Mouse (Mus musculus) gastrocnemius, postnatal 4 days (tissue): ENCODE data around the gene Tsx. TPM values are rescaled to one million over a fixed set of nuclear protein-coding genes. Genes with fewer than 3 reads are reported as not detected.

ENCODE experiments used
- total RNA-seq, 2 experiments: library from RNA; stranded (reverse); gene quantifications; 2 replicates each; pipeline ENCODE4 v1.2.3; 2021

The Tsx gene
- total RNA-seq, 2 experiments from 2014 or later = 0.47 TPM; not detected in 1

Other genes with a start within 250 kb of the Tsx start
- not detected for gene Nap1l2, start 227.8 kb upstream of the Tsx start, total RNA-seq
- gene Cdx4, start 93.1 kb upstream of the Tsx start, total RNA-seq = not detected
- gene Chic1, start 58.0 kb upstream of the Tsx start, total RNA-seq = 1 to 10 TPM; 1.2 to 1.3 TPM
- gene Gm26992, start 7.5 kb downstream of the Tsx start, total RNA-seq = not detected
- gene Zcchc13, start 216.1 kb downstream of the Tsx start, total RNA-seq = not detected